ENCODE assay signal across 19 mouse cellular contexts in the genomic region with DNA sequence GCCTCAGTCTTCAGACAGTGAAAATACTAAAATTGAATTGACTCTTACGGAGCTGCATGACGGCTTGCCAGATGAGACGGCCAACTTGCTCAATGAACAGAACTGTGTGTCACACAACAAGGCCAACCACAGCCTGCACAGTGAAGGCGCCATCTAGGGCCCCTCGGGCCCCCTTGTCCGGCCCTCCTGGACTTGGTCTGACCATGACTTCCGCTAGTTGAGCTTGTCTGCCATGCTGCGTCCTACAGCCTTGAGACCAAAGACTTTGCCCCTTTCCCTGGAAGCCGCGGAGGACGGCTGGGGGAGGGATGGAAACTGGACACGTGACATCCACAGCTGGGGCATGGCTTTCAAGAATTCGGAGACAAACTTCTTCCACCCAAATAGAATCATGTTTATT.
DNase-seq lines count a peak whose midpoint lies in the region; ATAC-seq and TF ChIP-seq lines count a peak whose summit lies in the region.
"Had no signal": no experiment of that assay in that cellular context is flagged by ENCODE, and none has a peak within 500 bp of the region (broad histone marks: within the 10 kb centered on the region; RNA-seq: fewer than 3 reads in every experiment).

No protein-coding gene starts in this region.

- 81% methylated on average over 13 of the region's 13 CpGs for WGBS in cerebellum, adult 2 months
- 93% methylated on average over 13 of the region's 13 CpGs for WGBS in midbrain, embryonic 10.5 days
- 90% methylated on average over 13 of the region's 13 CpGs for WGBS in hindbrain, postnatal 0 days

- no peak for TF ChIP-seq CTCF in cerebellum, adult 2 months (IDR thresholded peaks at IDR 0.05; ENCODE audit: borderline replicate concordance, insufficient read depth, low read depth, low read length)
- TF ChIP-seq CTCF in layer of hippocampus, adult 2 months (conservative IDR thresholded peaks at IDR 0.05): no peak
- no peak for TF ChIP-seq CTCF in hindbrain, postnatal 0 days (IDR thresholded peaks at IDR 0.05; ENCODE audit: low read depth)

- H3K4me3 ChIP-seq in cerebellum, adult 2 months (replicated peaks; ENCODE audit: insufficient read depth, low read depth, low read length): no peak overlapping the region
- no peak overlapping the region for H3K4me3 ChIP-seq in layer of hippocampus, adult 2 months
- no peak overlapping the region for H3K4me3 ChIP-seq in midbrain, embryonic 10.5 days
- H3K4me3 ChIP-seq in hindbrain, postnatal 0 days (ENCODE audit: low read length): no peak overlapping the region
- H3K4me3 ChIP-seq: embryonic facial prominence, embryonic 12.5 days; erythroblast, embryonic 14.5 days; forebrain, embryonic 13.5 days; heart, embryonic 10.5 days; limb, embryonic 15.5 days; megakaryocyte, embryonic 14.5 days; midbrain, embryonic 15.5 days; myocyte; neural tube, embryonic 15.5 days had no signal

- no peak for DNase-seq in cerebellum, adult 2 months
- DNase-seq in cerebellum, postnatal 36 days: no peak
- DNase-seq in layer of hippocampus, adult 2 months (ENCODE audit: low spot score in 2 of 2): no peak
- DNase-seq in layer of hippocampus, adult 18-20 months (ENCODE audit: low spot score in 2 of 2): no peak
- peak; percentile 50 for DNase-seq in adrenal gland, postnatal 25 days
- DNase-seq in kidney, postnatal 25 days: peak; percentile 58 to 78
- DNase-seq in midbrain, embryonic 10.5 days (ENCODE audit: low spot score): no peak
- DNase-seq in hindbrain, postnatal 0 days (ENCODE audit: low spot score): no peak

- no peak for TF ChIP-seq POLR2A in cerebellum, adult 2 months (IDR thresholded peaks at IDR 0.05; ENCODE audit: borderline replicate concordance, insufficient read depth, low read length)

- H3K9me3 ChIP-seq in midbrain, embryonic 10.5 days (replicated peaks): no peaks in the 10 kb centered on the region
- H3K9me3 ChIP-seq in hindbrain, postnatal 0 days (ENCODE audit: low read length): no peaks in the 10 kb centered on the region
- H3K9me3 ChIP-seq: embryonic facial prominence, embryonic 12.5 days; forebrain, embryonic 13.5 days; heart, embryonic 10.5 days; limb, embryonic 15.5 days; megakaryocyte, embryonic 14.5 days; midbrain, embryonic 15.5 days; neural tube, embryonic 15.5 days had no signal

- 0 out of 2 replicates have a peak overlapping the region, but pooled peaks have one; percentile 15 for H3K27ac ChIP-seq in cerebellum, adult 2 months (ENCODE audit: insufficient read depth, low read length)
- H3K27ac ChIP-seq in layer of hippocampus, adult 2 months: peak overlapping the region; percentile 63; the same call in 1 of the 2 replicates
- H3K27ac ChIP-seq in midbrain, embryonic 10.5 days (replicated peaks): no peak overlapping the region
- H3K27ac ChIP-seq in hindbrain, postnatal 0 days: no peak overlapping the region
- H3K27ac ChIP-seq: embryonic facial prominence, embryonic 12.5 days; forebrain, embryonic 13.5 days; heart, embryonic 10.5 days; limb, embryonic 15.5 days; midbrain, embryonic 15.5 days; neural tube, embryonic 15.5 days had no signal

- H3K9ac ChIP-seq in hindbrain, postnatal 0 days (replicated peaks; ENCODE audit: low read length): no peak overlapping the region
- H3K9ac ChIP-seq: embryonic facial prominence, embryonic 12.5 days; forebrain, embryonic 13.5 days; limb, embryonic 15.5 days; liver, postnatal 0 days; midbrain, embryonic 15.5 days; neural tube, embryonic 15.5 days had no signal

- no peak overlapping the region for H3K4me2 ChIP-seq in hindbrain, postnatal 0 days (ENCODE audit: low read depth, low read length)
- H3K4me2 ChIP-seq: embryonic facial prominence, embryonic 12.5 days; forebrain, embryonic 13.5 days; limb, embryonic 15.5 days; midbrain, embryonic 15.5 days; neural tube, embryonic 15.5 days had no signal

- ATAC-seq in hindbrain, postnatal 0 days: no peak
- ATAC-seq: forebrain, embryonic 13.5 days; midbrain, embryonic 15.5 days; Patski had no signal

- H3K4me1 ChIP-seq in cerebellum, adult 2 months (ENCODE audit: control insufficient read depth, insufficient read depth, low read length): peaks cover 17% of the 10 kb centered on the region
- H3K4me1 ChIP-seq in midbrain, embryonic 10.5 days: no peaks in the 10 kb centered on the region
- no peaks in the 10 kb centered on the region for H3K4me1 ChIP-seq in hindbrain, postnatal 0 days (ENCODE audit: insufficient read depth, low read length)
- H3K4me1 ChIP-seq: embryonic facial prominence, embryonic 12.5 days; forebrain, embryonic 13.5 days; heart, embryonic 10.5 days; midbrain, embryonic 15.5 days; neural tube, embryonic 15.5 days had no signal

- H3K27me3 ChIP-seq in cerebellum, adult 2 months (ENCODE audit: control insufficient read depth, insufficient read depth, low read length): no peaks in the 10 kb centered on the region
- H3K27me3 ChIP-seq in midbrain, embryonic 10.5 days (ENCODE audit: low read depth, poor library complexity, severe bottlenecking): no peaks in the 10 kb centered on the region
- no peaks in the 10 kb centered on the region for H3K27me3 ChIP-seq in hindbrain, postnatal 0 days (ENCODE audit: insufficient read depth, low read length)
- H3K27me3 ChIP-seq: embryonic facial prominence, embryonic 12.5 days; forebrain, embryonic 13.5 days; limb, embryonic 15.5 days; midbrain, embryonic 15.5 days; neural tube, embryonic 15.5 days; Patski had no signal

- peaks cover 13% of the 10 kb centered on the region for H3K36me3 ChIP-seq in midbrain, embryonic 10.5 days
- 0 out of 2 replicates have a peak, but pooled peaks cover 6% of the 10 kb centered on the region for H3K36me3 ChIP-seq in hindbrain, postnatal 0 days (ENCODE audit: insufficient read depth, low read length)

Comparison
In these comparisons a context has a peak if more than half of its experiments do, and no peak if none do; other contexts are left out.
1. DNase-seq: peak in adrenal gland, postnatal 25 days (single experiment) and kidney, postnatal 25 days (2 of 2); none in cerebellum, adult 2 months (0 of 2), cerebellum, postnatal 36 days (0 of 2), layer of hippocampus, adult 2 months (0 of 2), layer of hippocampus, adult 18-20 months (0 of 2), midbrain, embryonic 10.5 days (single experiment) and hindbrain, postnatal 0 days (single experiment).
2. H3K27ac ChIP-seq: peak in cerebellum, adult 2 months (single experiment) and layer of hippocampus, adult 2 months (single experiment); none in midbrain, embryonic 10.5 days (single experiment) and hindbrain, postnatal 0 days (single experiment).